Mouse (Mus musculus) heart, embryonic 10.5 days (tissue): ENCODE measurements around the gene Gspt2. TPM values are rescaled to one million over a fixed set of nuclear protein-coding genes. Genes with fewer than 3 reads are reported as not detected.
"Not testable (repeated sequence)": the region's sequence is repeated elsewhere in the genome, so short reads cannot be mapped to it uniquely, and the experiment has no call there.

Experiments
- DNase-seq: peaks from one replicate; pipeline ENCODE4 v3.0.0-alpha.2; 2017; ENCODE audit warnings: low spot score
- H3K27ac ChIP-seq: fragments of 300-500 bp; sonication (generic); 2 replicates; pipeline ENCODE4 v1.5.1; 2016; ENCODE audit warnings: mild to moderate bottlenecking
- H3K27me3 ChIP-seq: fragments of 300-500 bp; sonication (generic); 2 replicates; pipeline ENCODE4 v1.6.1; 2016; ENCODE audit warnings: mild to moderate bottlenecking; ENCODE audit not compliant: poor library complexity, insufficient read depth, severe bottlenecking
- H3K36me3 ChIP-seq: fragments of 300-500 bp; sonication (generic); 2 replicates; pipeline ENCODE4 v1.6.1; 2016; ENCODE audit warnings: mild to moderate bottlenecking, moderate library complexity
- H3K4me1 ChIP-seq: fragments of 300-500 bp; sonication (generic); 2 replicates; pipeline ENCODE4 v1.6.1; 2016; ENCODE audit warnings: mild to moderate bottlenecking
- H3K4me3 ChIP-seq: fragments of 300-500 bp; sonication (generic); 2 replicates; pipeline ENCODE4 v1.5.1; 2016; ENCODE audit warnings: mild to moderate bottlenecking, moderate library complexity
- H3K9me3 ChIP-seq: fragments of 300-500 bp; sonication (generic); 2 replicates; pipeline ENCODE4 v1.6.1; 2016; ENCODE audit warnings: mild to moderate bottlenecking, moderate library complexity
- WGBS: fragments of 180-500 bp; shearing (Covaris S2); methylation state at CpG from one replicate; pipeline ENCODE4 v1.1.7; 2016; 5-methylcytosine and 5-hydroxymethylcytosine counted together
- polyA plus RNA-seq: library from polyadenylated mRNA; unstranded; fragments of >200 nt; fragmentation: Nextera tagmentation; extraction: Ambion mirVana; gene quantifications from 2 replicates; pipeline ENCODE4 v1.2.1, GENCODE M21; 2016

The Gspt2 gene
- 5.9 and 7.2 TPM in 2 replicates for polyA plus RNA-seq

DNA sequence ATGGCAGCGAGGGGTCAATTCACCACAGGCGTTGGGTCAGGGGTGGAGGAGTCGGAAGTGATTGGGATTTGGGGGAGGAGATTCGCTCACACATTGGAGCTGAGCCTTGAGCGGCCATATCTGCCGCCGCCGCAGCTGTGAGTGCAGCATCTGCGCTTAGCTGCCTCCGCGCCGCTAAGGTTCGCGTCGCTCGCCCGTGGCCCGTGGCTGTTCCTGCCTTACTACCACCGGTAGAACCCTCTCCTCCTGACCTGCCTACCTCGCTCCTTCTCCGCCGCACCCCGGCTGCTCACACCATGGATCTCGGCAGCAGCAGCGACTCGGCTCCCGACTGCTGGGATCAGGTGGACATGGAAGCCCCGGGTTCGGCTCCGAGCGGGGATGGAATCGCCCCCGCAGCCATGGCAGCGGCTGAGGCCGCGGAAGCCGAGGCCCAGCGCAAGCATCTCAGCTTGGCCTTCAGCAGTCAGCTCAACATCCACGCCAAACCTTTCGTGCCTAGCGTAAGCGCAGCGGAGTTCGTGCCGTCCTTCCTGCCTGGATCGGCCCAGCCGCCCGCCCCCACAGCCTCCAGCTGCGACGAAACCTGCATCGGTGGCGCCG is at the start of gene Gspt2:
Gene Gspt2 (plus strand): TSS at position 109 of the 603 bp plus-strand sequence.
- Histone ChIP-seq H3K27me3 (peaks cover 14% of the 10 kb centered on the region; the same call in 1 of the 2 replicates), H3K4me1 (no peaks in the 10 kb centered on the region), H3K9me3 (no peaks in the 10 kb centered on the region), H3K27ac (peak within 1 kb of the TSS; percentile 82), H3K36me3 (no peaks in the 10 kb centered on the region), H3K4me3 (peak within 1 kb of the TSS; percentile 69)
- DNase-seq, result peak; percentile 76
- WGBS, result 15% methylated on average over 53 of the region's 53 CpGs

DNA sequence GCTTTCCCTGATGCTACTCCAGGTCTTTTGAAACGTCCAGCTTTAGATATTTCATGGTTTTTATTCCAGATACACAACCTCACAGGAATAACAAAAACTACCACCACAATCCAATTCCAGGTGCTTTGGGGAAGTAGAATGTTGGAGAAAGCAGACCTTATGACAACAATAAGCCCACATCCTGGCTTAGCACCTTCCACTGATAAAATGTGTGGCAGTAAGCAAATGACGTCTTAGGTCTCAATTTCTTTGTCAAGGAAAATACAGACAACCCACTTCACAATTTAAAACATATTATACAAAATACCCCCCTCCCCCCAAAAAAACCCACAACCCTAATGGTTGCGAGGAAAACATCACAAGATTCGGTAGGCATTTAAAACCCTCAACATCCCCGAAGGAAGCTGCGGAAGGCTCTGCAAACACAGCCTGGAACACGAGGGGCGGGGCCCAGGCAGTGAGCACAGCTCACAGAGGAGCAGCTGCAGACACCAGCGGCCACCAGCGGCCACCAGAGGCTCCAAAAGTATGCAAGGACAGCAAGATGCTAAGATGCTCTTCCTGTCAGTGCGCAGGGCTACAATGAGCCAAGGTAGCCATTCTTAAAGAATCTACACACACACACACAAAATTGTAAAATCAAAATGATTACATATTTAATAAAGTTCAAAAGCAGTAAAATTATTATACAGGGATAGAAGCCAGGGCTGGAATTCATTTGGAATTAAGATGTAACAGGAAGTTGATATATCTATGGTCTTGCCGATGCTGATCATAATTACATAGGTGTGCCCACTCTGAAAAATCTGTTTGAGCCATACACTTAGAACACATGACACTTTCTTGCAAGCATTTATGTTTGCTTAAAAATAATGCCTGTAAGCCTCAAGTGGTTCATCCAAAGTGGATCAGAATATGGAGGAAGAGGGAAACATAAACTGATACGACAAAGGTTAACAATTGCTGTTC is 10.8 kb upstream of the Gspt2 start:
- Histone ChIP-seq H3K27me3 (peaks cover 10% of the 10 kb centered on the region; the same call in 1 of the 2 replicates), H3K4me1 (no peaks in the 10 kb centered on the region), H3K27ac (no peak overlapping the region), H3K4me3 (peak overlapping the region; percentile 36), H3K9me3 (no peaks in the 10 kb centered on the region), H3K36me3 (no peaks in the 10 kb centered on the region)
- no peak for DNase-seq
- WGBS, result 33% methylated on average over 13 of the region's 13 CpGs

DNA sequence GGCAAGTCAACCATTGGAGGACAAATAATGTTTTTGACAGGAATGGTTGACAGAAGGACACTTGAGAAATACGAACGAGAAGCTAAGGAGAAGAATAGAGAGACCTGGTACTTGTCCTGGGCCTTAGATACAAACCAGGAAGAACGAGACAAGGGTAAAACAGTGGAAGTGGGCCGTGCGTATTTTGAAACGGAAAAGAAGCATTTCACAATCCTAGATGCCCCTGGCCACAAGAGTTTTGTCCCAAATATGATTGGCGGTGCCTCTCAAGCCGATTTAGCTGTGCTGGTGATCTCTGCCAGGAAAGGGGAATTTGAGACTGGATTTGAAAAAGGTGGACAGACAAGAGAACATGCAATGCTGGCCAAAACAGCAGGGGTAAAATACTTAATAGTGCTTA is 1.0 kb downstream of the Gspt2 start:
- WGBS, result 65% methylated on average over 8 of the region's 8 CpGs
- Histone ChIP-seq H3K4me1 (no peaks in the 10 kb centered on the region), H3K27me3 (peaks cover 14% of the 10 kb centered on the region; the same call in 1 of the 2 replicates), H3K9me3 (no peaks in the 10 kb centered on the region), H3K4me3 (peak overlapping the region; percentile 69), H3K36me3 (no peaks in the 10 kb centered on the region), H3K27ac (no peak overlapping the region)
- no peak for DNase-seq

DNA sequence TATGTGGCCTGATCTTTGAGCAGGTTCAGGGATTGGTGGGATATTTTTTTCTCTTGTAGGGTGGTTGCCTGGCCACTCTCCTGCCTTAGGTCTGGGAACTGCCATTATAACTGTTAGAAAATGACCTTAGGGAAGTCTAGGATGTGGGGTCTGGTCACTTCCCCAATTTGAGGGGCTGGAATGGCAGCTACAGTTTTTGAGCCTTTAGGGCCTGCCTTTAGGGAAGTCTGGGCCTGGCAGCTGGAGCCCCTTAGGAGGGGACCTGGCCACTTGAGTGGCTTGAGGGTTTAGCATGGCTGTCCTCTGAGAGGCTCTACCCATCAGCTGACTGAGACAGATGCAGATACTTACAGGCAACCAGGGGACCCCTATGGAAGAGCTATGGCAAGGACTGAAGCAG is 12.7 kb downstream of the Gspt2 start:
- H3K4me3 ChIP-seq, result no peak overlapping the region
- no peak for DNase-seq
- H3K36me3 ChIP-seq, result no peaks in the 10 kb centered on the region
- H3K27ac ChIP-seq, result no peak overlapping the region
- no peaks in the 10 kb centered on the region for H3K4me1 ChIP-seq
- no peaks in the 10 kb centered on the region for H3K9me3 ChIP-seq
- peaks cover 5% of the 10 kb centered on the region; the same call in 1 of the 2 replicates for H3K27me3 ChIP-seq

DNA sequence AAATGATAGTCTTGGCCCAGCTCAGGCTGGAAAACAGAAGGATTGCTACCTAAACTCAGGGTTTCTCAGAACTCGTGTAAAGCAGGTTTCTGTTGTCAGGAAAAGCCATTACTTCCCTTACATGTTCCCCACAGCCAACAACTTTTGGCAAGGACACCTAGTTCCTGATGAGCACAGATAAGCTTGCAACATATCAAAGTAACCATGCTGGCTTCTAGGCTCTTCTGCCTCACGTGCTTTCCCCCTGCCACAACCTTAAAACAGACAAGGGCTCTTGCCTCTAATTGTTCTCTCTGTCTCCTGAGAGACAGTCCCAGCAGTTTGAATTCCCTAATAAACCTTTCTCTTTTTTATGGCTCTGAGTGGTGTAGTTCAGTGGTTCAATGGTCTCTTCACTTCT is 21.9 kb downstream of the Gspt2 start:
- WGBS, result 58% methylated on average over 2 of the region's 2 CpGs
- no peak for DNase-seq
- H3K4me1 ChIP-seq, result no peaks in the 10 kb centered on the region
- H3K27me3 ChIP-seq, result no peaks in the 10 kb centered on the region
- no peak overlapping the region for H3K27ac ChIP-seq
- no peak overlapping the region for H3K4me3 ChIP-seq
- no peaks in the 10 kb centered on the region for H3K9me3 ChIP-seq
- H3K36me3 ChIP-seq, result no peaks in the 10 kb centered on the region

DNA sequence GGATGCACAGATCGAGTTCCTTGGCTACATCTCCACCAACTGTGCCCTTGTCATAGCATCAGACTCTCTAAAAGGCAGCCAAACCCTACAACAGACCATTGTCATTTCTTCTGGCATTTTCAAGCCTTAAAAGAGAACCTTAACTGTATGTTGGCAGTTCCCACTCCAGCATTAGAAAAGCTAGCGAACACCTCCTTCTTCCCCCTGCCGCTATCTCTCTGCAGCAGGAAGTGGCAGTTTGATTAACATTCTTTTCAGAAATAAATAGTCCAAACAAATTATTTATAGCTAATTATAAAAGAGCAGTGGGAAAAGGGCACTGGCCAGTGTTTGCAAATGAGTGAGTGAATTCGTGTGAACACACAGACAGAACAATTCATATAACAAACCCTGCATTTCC is 34.9 kb downstream of the Gspt2 start:
- no peaks in the 10 kb centered on the region for H3K36me3 ChIP-seq
- DNase-seq, result no peak
- no peaks in the 10 kb centered on the region for H3K4me1 ChIP-seq
- 68% methylated on average over 4 of the region's 4 CpGs for WGBS
- no peaks in the 10 kb centered on the region for H3K9me3 ChIP-seq
- H3K4me3 ChIP-seq, result no peak overlapping the region
- no peak overlapping the region for H3K27ac ChIP-seq
- H3K27me3 ChIP-seq, result 0 out of 2 replicates have a peak, but pooled peaks cover 6% of the 10 kb centered on the region

DNA sequence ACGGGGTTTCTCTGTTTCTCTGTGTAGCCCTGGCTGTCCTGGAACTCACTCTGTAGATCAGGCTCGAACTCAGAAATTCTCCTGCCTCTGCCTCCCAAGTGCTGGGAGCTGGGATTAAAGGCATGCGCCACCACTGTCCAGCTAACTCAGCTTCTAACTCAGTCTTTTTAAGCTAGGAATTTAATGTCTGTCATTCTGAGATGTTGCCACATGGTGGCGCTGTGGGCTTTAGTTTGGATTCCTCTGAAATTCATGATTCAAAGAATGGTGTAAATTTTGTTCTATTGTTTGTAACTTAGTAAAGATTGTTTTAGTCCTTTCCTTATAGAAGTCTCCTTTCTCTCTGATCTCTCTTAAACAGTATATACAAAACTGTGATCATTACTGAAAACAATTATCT is 39.1 kb downstream of the Gspt2 start:
- H3K36me3 ChIP-seq, result no peaks in the 10 kb centered on the region
- H3K4me3 ChIP-seq, result no peak overlapping the region
- 37% methylated on average over 4 of the region's 4 CpGs for WGBS
- H3K27me3 ChIP-seq, result 0 out of 2 replicates have a peak, but pooled peaks cover 6% of the 10 kb centered on the region
- H3K27ac ChIP-seq, result no peak overlapping the region
- H3K9me3 ChIP-seq, result no peaks in the 10 kb centered on the region
- no peaks in the 10 kb centered on the region for H3K4me1 ChIP-seq
- no peak for DNase-seq

DNA sequence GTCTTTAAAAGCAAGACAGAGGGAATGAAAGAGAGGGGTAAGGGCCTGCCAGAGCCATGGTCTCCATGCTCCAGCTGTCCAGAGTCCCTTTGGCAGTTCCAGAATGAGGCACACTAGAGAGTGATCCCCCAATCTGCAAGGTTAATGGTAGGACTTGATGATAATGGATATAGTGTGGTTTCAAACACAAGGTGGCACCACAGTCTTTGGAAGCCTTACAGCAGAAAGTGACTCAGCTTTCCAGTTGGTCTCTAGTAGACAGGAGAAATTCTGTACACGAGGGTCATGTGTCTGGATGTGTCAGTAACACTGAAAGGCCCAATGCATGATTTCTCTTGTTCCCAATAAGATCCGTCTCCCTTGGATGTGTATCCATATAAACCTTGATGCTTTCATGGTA is 45.7 kb downstream of the Gspt2 start:
- not testable (repeated sequence) for H3K27me3 ChIP-seq, DNase-seq, H3K4me3 ChIP-seq, H3K27ac ChIP-seq, H3K36me3 ChIP-seq, H3K4me1 ChIP-seq, H3K9me3 ChIP-seq
- no CpG with 5 or more reads among the region's 2 CpGs for WGBS

DNA sequence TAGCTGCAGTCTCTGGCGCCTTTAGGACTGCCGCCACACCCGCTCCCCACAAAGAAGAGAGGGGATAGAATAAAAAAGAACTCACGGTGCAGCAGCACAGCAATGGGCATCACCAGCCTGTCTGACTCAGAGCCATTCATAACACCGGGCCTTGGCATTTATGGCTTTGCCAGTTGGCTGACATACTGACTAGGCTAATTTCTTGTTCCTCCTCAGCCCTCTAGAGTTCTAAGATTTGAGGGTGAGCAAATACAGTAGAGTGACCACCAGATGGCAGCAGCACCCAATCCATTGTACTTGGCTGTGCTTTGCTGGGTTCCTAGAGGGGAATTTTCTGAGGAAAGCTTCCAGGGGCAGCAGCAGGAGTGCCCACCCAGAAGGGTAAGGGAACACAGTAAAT is 53.7 kb downstream of the Gspt2 start:
- H3K36me3 ChIP-seq, H3K27me3 ChIP-seq, H3K4me1 ChIP-seq, H3K9me3 ChIP-seq, DNase-seq, H3K4me3 ChIP-seq, H3K27ac ChIP-seq: not testable (repeated sequence)
- WGBS, result 85% methylated on average over 5 of the region's 5 CpGs

Other genes starting within 250 kb of the Gspt2 start
- 497 and 590 TPM in 2 replicates for gene Maged1, start 93.9 kb upstream of the Gspt2 start, polyA plus RNA-seq
- 0.62 and 0.64 TPM in 2 replicates for gene Zxdb, start 88.5 kb downstream of the Gspt2 start, polyA plus RNA-seq